Mouse (Mus musculus): ENCODE measurements around the gene Ung.

Ung gene

GRCm38 (mm10) chr5:114163117-114163696 is 33.0 kb downstream of the Ung start:
- DNase-seq (ENCODE audit: extremely low read depth, low read depth, low spot score) = no peak

- DNase-seq (ENCODE audit: extremely low read depth, low read depth, low spot score) = no peak
These were observed 40.2 kb downstream of the Ung start for GRCm38 (mm10) chr5:114170345-114170744.

DNA sequence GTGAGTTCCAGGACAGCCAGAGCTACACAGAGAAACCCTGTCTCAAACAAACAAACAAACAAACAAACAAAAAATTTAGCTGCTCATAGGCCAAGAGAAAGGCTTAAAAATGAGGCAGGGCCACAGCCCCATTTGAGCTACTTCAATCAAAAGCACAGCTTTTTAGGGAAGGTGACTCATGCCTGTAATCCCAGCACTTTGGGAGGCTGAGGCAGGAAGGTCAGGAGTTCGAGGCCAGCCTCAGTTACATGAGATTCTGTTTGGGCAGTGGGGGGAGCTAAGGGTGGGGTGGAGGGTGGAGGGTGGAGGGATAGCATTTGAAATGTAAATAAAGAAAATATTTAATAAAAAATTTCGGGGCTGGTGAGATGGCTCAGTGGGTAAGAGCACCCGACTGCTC is 42.8 kb downstream of the Ung start:
- no peak for DNase-seq (ENCODE audit: extremely low read depth, low read depth, low spot score)

DNA sequence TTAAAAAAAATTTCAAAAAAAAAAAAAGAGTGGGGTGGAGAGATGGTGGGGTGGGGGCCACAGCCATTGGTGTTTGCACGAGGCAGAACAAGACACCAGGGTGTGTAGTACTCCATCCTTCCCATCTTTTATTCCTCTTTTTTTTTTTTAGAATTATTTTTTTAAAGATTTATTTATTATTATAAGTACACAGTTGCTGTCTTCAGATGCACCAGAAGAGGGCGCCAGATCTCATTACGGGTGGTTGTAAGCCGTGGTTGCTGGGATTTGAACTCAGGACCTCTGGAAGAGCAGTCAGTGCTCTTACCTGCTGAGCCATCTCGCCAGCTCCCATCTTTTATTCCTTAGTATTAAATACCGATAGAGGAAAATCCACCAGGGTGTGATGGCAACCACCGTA is 43.3 kb downstream of the Ung start:
- no peak for DNase-seq (ENCODE audit: extremely low read depth, low read depth, low spot score)

DNA sequence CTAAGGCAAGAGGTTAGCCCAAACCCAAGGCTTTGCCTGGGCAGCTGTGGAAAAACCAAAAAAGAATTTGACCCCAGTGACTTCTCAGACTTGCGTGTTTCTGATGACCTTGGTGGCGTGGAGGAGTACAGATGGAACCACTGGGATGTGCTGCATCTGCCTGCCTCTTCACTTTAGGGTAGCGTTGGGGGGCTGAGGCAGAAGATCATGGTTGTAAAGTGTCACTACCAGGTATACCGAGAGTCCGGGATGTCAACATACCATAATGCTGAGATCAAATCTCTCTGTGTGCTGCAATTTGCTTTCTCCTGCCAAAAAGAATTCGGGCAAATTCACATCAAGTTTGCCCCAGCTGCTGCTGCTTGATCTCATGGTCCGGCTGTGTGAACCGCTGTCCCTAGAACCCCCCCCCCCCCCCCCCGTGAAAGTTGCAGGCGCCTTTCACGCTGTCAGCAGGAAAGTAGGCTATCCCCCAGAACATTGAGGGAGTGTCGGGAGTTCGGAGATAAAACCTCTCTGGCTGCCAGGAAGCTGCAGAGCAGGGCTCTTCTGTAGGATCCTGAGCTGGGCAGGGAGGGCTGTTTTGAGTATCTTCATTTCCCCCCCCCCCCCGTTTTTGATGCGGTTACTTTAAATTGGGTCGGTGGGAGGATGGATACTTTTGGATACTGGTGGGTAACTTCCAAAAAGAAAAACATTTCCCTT is 43.8 kb downstream of the Ung start:
- no peak for DNase-seq (ENCODE audit: extremely low read depth, low read depth, low spot score)

DNA sequence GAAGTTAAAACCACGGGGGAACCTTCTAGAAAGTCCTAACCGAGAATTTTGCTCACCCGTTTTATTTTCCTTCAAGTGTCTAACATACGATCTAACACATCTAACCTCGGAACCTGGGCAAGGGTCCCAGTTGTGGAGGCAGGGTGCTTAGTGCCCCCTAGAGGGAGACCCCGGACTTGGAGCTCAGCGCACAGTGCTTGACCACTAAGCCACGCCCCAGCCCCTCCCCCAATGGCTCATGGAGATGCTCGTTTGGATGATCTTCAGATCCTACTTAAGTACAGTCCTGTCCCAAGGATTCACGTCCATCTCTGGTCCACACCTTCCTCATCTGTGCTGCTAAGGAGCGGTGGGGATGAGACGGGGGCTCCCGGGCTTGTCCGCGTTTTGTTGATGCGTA is 44.5 kb downstream of the Ung start:
- no peak for DNase-seq (ENCODE audit: extremely low read depth, low read depth, low spot score)

- peak; percentile 56 for DNase-seq (ENCODE audit: extremely low read depth, low read depth, low spot score)
These were observed 45.5 kb downstream of the Ung start for GRCm38 (mm10) chr5:114175596-114176171.

GRCm38 (mm10) chr5:114176548-114177400 is 46.6 kb downstream of the Ung start:
- no peak for DNase-seq (ENCODE audit: extremely low read depth, low read depth, low spot score)

- no peak for DNase-seq (ENCODE audit: extremely low read depth, low read depth, low spot score)
These were observed 48.0 kb downstream of the Ung start for GRCm38 (mm10) chr5:114177966-114178719.

- DNase-seq (ENCODE audit: extremely low read depth, low read depth, low spot score) = no peak
These were observed 49.4 kb downstream of the Ung start for GRCm38 (mm10) chr5:114179541-114179940.

- no peak for DNase-seq (ENCODE audit: extremely low read depth, low read depth, low spot score)
These were observed 53.3 kb downstream of the Ung start for GRCm38 (mm10) chr5:114183493-114183892.

GRCm38 (mm10) chr5:114187108-114187507 is 56.9 kb downstream of the Ung start:
- DNase-seq (ENCODE audit: extremely low read depth, low read depth, low spot score) = no peak

All from fat pad, adult 2 months (tissue).